Mouse (Mus musculus) liver, embryonic 14.5 days (tissue): Measurements from ENCODE around the gene Dhx57.

ENCODE experiments used
- CTCF ChIP-seq: IDR thresholded peaks from 2 replicates; pipeline ENCODE4 v1.5.1; 2016; ENCODE audit warnings: antibody characterized with exemption, low read depth, control low read depth
- EP300 ChIP-seq: IDR thresholded peaks from 2 replicates; pipeline ENCODE4 v1.6.1; 2016; ENCODE audit warnings: antibody characterized with exemption, low read depth

DNA sequence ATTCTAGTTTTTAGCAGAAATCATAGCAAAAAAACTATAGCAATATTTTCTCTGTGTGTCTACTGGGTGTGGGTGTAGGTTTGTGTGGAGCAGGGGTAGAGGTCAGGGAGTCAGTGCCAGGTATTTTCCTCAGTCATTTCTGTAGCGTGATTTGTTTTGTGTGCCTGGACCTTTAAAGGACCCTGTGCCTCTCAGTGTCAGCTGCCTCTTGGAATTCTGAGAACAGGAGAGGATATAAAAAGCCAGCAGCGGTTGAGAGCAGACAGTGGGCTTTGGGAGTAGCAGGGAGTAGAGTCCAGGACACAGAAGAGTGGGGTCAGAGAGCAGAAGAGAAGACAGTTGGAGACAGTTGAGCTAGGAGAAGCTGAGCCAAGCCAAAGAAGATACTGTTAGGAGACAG, 70.1 kb downstream of the Dhx57 start:
- TF ChIP-seq EP300 (no peak), CTCF (no peak)
